Mouse (Mus musculus) CD8-positive naive resting alpha-beta T cell, adult 57 days (primary cell): ENCODE measurements around the gene Eef1a1. TPM values are rescaled to one million over a fixed set of nuclear protein-coding genes. Genes with fewer than 3 reads are reported as not detected.

ENCODE experiments used
- total RNA-seq: library from RNA; stranded (reverse); gene quantifications from one replicate; pipeline ENCODE4 v1.2.4, GENCODE M21; 2023

Gene Eef1a1
- total RNA-seq, result 12,055 TPM

DNA sequence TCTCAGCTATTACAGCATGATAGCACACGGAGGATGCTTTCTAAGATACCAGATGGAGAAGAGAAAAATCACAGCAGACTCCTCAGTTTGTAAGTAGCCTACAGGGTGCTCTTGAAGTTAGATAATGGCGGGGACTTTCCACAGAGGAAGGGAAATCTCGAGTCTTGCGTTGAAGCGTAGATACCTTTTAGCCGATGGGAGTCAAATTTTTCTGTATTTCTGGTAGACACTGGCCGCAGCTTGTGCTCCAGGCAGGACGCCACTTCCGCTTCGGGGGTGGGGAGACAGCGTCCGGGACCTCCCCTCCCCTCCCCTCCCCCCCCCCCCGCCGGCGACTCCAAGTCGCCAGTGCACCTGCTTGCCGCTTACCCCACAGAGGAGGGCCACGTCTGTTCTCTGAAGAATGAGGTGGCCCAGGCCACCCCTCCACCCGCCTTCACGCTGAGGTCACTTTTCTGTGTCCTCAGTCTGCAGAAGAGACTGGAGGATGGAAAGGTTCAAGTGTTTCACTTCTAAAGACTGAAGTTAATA is at the start of gene Eef1a1:
Gene Eef1a1, minus strand, starts transcription at position 262 of the 531 bp plus-strand sequence.

DNA sequence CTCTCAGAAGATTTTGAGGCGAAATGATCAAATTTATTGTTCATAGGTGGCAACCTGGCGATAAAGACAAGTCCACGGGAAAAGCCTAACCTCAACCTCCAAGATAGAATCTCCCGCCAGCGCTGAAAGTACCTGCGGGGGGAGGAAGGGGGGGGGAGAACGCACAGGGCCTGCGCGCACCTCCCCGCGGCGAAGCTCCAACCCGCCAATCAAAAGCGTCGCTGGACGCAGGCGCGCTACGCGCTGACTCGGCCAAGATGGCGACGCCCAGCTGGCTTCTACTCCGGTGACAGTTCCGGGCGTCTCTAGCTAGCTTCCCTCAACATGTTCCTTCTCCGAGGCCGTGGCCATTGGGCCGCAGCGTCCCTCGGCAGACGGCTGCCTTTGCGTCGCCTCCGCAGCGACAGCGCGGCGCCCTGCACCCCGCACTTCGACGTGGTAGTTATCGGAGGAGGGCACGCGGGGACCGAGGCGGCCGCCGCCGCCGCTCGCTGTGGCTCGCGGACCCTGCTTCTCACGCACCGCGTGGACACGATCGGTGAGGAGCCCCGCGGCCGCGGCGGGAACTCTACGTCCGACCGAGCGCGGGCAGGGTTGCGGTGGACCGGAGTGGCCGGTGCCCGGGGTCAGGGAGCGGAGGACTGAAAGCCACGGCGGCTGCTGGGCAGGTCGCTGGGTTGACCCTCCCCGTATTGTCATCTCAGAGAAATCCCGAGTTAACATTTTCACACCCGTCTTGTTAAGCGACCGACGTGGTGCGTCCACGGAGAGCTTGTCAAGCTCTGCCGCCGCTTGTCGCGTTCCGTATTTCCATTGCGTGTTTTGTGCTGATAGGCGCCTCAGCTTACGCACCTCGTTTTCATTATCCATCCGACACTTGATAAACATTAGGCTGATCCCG is 40.7 kb downstream of the Eef1a1 start, which contains the start of the genes Mto1 and Gm17324:
Gene Mto1, plus strand, starts transcription at position 236 of the 901 bp plus-strand sequence.
Gene Gm17324, minus strand, starts transcription at position 814 of the 901 bp plus-strand sequence.

DNA sequence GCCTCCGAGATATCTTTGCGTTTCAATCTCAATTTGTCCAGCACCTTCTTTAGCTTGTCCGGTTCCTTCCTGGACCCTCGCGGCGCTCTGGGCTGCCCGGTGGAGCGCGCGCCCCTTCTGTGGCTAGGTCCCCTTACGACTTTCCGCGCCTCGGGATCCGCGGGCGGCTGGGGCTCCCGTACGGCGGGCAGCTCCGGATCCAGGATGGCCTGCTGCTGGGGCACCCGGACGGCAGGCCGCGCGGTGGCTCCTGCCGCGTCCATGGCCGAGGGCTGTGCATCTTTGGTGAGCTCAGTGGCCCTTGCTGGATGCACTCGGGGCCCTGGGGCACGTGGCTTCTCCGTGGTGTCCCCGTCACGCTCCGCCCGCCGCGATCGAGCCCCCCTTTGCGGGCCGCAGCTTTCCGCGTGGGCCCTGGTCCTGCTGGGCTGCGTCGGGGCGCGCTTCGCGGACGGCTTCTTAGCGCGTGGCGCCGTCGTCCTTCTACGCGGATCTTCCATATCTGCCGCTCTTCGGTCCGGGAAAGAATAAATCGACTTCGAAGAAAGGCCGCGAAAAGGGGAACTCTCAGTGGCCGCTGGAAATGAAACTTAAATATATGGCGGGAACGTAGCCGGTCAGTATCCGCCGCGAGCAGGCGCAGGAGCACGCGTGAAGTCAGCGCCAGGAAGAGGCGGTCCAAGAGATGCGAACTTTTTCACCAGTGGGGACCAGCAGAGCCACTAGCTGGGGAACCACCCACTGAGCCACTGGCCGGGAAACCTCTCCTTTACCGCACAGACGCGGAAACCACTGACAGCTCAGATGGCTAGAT is 46.2 kb downstream of the Eef1a1 start, which contains the start of gene Cgas:
Gene Cgas, minus strand, starts transcription at position 659 of the 814 bp plus-strand sequence.

Other genes with a start within 250 kb of the Eef1a1 start
- gene Gm3776, start 232.0 kb downstream of the Eef1a1 start, total RNA-seq, result not detected
- not detected for gene Gm10639, start 199.2 kb downstream of the Eef1a1 start, total RNA-seq
- not detected for gene Omt2a, start 174.4 kb downstream of the Eef1a1 start, total RNA-seq
- gene Omt2b, start 161.6 kb downstream of the Eef1a1 start, total RNA-seq, result not detected
- not detected for gene Gsta2, start 133.4 kb downstream of the Eef1a1 start, total RNA-seq
- gene Dppa5a, start 121.0 kb downstream of the Eef1a1 start, total RNA-seq, result not detected
- not detected for gene Ooep, start 110.4 kb downstream of the Eef1a1 start, total RNA-seq
- gene Ddx43, start 93.4 kb downstream of the Eef1a1 start, total RNA-seq, result 1.4 TPM
- 3.1 TPM for gene Cgas, start 45.9 kb downstream of the Eef1a1 start, total RNA-seq
- gene Mto1, start 40.9 kb downstream of the Eef1a1 start, total RNA-seq, result 28.4 TPM
- gene Gm17324, start 40.4 kb downstream of the Eef1a1 start, total RNA-seq, result not detected
- gene Slc17a5, start 98.9 kb upstream of the Eef1a1 start, total RNA-seq, result 5.5 TPM
- not detected for gene Cd109, start 126.4 kb upstream of the Eef1a1 start, total RNA-seq